Mouse (Mus musculus) kidney, postnatal 36 days (tissue): ENCODE data around the gene Zfp747.

Experiments used
- DNase-seq, 2 experiments: peaks; one replicate each; pipeline ENCODE4 v3.0.0; 2021 to 2022; ENCODE audit warnings: mixed read lengths in 2 of 2

Gene Zfp747

GRCm38 (mm10) chr7:127326685-127327084, 49.2 kb downstream of the Zfp747 start:
- peak; percentile 57 to 60 for DNase-seq

DNA sequence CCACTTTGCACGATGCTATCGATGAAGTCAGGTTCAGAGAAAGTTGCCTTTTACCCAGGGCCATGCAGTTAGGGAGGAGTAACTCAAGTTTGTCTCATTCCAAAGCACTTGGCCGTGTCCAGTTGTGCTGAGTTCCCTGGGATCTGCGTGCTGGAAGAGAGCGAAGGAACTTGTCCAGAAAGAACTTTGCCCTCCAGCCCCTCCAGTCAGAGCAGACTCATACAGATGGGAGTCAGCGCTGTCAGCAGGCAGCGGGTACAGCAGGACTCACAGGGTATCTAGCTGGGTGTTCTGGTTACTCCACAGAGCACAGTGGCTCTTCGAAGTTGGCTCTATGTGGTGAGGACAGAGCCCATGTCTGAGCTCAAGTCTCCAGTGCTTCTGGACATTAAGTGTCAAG, 50.3 kb downstream of the Zfp747 start:
- DNase-seq = peak; percentile 61 to 71

DNA sequence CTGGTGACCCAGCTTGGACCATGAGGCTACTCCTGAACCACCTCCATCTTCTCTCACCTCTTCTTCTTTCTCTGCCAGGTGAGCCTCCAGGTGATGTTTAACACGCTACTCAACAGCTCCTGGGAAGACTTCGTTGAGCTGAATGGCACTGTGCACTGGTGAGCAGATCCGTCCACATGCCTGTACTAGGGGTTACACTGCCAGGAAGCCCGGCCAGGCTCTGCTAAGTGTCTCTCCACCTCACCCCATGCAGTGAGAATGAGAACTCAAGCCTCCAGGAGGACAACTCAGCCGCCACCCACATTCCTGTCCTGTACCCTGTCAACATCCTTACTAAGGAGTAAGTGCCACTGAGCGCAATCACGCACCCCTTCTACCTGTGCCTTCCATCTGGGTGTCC, 50.9 kb downstream of the Zfp747 start:
- no peak for DNase-seq
